Mouse (Mus musculus): ENCODE measurements around the gene Stxbp3. TPM values are rescaled to one million over a fixed set of nuclear protein-coding genes. Genes with fewer than 3 reads are reported as not detected.

Stxbp3 gene
- polyA plus RNA-seq, 1 experiment = 11.4 TPM

DNA sequence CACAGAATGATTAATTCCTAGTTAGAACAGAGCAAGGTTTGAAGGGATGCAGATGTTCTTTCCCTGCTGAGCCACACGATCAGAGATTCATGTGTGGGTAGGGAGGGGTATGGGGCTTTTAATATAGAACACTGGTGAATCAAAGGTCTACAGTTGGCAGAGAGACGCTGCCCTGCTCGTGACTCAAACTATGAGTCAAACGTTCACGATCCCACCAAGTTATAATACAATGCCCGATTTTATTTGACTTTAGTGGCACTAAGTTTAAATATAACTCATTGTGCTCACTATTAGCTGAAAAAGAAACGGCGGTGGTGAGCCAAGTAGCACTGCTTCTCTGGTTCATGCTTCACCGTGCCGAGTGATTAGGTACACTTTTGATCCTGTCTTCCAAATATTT lies 22.8 kb upstream of the Stxbp3 start:
- TF ChIP-seq GATA1 (IDR thresholded peaks at IDR 0.05; ENCODE audit: low read length) = no peak

DNA sequence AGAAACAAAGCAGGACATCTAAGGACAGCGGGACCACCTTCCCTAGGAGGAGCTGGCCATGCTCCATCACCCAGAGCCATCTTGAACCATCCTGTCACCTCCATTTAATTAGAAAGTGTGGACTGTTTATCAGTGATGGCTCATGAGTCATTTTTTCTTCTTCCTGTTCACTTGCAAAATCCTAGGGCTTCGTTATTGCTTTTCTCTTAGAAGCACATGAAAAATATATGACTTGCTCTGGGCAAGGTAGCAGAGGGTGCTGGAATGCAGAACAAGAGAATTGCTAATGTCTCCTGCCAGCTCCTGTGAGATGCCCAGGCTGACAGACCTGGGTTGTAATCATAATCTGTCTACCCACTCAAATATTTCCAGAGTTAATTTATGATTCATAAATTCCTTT lies 20.5 kb upstream of the Stxbp3 start:
- TF ChIP-seq GATA1 (IDR thresholded peaks at IDR 0.05; ENCODE audit: low read length) = no peak

DNA sequence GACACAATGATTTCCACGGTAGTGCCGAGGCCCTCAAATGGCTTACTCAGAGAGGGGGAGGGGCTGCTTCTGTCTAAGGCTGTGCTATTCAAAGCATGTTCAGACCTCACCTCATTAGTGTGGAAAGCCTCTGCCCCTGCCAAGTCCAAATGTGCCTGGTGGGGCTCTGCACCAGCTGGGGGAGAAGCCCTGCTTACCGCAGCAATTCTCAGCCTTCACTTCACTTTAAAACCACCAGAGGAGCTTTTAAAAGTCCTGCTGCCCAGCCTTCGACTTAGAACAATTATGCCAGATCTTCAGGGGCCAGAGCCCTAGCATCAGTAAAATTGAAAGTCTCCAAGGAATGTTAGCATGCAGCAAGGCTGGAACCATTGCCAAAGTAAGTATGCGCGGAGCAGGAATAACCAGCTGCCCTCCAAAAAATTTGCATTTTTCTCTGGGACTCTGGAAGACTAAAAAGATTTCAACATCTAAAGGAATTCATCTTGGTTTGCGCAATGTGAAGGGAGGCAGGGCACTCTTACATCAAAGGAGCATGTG lies 18.0 kb upstream of the Stxbp3 start:
- no peak for TF ChIP-seq GATA1 (IDR thresholded peaks at IDR 0.05; ENCODE audit: low read length)

DNA sequence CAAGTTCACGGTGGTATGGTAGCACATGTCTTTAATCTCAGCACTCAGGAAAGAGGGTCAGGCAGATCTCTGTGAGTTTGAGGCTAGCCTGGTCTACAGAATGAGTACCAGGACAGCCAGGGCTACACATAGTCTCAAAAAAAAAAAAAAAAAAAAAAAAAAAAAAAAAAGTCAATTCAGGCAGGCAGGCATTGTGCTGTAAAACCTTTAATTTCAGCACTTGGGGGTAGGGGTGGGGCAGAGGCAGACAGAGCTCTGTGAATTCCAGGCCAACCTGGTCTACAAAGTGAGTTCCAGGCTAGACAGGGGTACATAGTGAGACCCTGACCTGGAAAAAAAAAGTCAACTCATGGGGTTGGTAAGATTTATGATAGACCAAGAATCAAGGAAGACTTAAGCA lies 17.4 kb upstream of the Stxbp3 start:
- no peak for TF ChIP-seq GATA1 (IDR thresholded peaks at IDR 0.05; ENCODE audit: low read length)

DNA sequence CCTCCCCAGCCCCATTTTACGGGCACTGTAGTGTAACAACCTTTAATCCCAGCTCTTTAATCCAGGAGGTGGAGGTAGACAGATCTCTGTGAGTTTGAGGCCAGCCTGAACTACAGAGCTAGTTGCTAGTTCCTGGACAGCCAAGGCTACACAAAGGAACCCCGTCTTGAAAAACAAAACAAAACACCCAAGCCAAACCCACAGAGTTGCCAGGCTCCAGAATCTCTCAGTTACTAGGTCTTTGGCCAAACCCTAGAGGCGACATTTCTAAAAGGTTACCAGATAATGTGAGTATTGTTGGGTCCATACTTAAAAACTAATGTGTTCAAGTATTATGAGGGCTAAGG lies 16.8 kb upstream of the Stxbp3 start:
- no peak for TF ChIP-seq GATA1 (IDR thresholded peaks at IDR 0.05; ENCODE audit: low read length)

DNA sequence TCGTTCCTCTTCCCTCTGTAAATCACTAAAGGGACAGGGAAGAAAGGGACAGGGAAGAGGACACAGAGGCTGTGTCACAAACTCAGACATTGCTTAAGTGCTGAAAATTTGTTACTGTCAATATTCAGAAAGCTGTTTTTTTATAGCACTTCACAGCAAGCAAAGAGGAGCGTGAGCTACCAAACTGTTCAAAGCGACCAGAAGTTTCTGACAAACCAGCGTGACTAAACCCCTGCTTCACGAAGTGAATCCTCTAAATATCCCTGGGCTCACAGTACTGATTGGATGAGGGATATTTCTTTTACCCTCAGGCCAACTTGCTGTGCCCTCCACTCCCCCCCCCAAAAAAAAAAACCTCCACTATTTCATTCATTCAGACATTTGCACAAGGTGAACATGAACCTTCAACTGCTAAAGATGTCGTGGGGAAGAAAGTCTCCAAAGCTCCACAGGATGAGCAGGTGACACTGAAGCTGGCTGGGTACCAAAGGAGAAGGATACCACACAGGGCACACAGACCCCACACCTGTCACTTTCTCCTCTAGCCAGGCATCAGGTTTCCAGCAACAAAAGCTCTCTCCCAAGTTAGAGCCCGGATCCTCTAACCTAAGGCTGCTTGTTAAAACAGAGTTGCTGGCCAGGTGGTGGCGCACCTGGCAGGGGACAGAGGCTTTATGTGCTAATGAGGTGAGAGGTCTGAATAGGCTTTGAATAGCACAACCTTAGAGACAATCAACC lies 16.2 kb upstream of the Stxbp3 start:
- TF ChIP-seq GATA1 (IDR thresholded peaks at IDR 0.05; ENCODE audit: low read length) = no peak

DNA sequence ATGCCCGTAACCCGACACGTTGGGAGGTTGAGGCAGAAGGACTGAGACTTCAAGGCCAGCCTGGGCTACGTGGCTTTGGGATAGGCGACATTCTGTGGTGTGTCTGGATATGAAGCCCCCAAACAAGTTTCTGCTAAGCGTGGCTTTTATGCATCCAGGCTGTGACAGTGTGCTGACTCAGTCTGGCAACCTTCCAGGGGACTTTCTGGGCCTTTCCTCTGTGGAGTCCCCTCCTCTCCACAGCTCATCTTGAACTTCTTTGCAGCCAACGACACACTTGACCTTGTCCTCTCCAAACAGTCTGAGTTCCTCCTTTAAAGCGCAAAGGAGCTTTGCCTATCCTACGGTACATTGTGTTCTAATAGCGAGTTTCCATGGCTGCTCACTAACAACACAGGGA lies 15.5 kb upstream of the Stxbp3 start:
- TF ChIP-seq GATA1 (IDR thresholded peaks at IDR 0.05; ENCODE audit: low read length) = no peak

DNA sequence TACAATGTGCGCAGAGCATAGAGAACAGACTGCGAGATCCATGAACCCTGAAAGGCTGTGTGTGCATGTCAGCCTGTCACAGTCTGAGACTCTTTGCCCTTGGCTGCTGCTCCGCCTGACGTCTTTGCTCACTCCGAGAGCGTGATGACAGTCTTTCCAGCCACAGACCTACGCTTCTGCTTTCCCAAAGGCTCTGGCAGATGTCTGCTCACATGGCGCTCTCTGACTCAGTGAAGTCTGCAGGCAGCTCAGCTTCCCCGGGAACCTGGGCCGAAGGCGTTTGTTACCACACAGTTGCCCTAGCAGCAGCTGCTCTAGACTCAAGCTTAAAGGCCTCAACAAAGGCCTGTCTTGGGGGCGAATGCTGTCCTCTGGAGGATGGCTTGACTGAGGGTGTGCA lies 15.0 kb upstream of the Stxbp3 start:
- TF ChIP-seq GATA1 (IDR thresholded peaks at IDR 0.05; ENCODE audit: low read length) = no peak

DNA sequence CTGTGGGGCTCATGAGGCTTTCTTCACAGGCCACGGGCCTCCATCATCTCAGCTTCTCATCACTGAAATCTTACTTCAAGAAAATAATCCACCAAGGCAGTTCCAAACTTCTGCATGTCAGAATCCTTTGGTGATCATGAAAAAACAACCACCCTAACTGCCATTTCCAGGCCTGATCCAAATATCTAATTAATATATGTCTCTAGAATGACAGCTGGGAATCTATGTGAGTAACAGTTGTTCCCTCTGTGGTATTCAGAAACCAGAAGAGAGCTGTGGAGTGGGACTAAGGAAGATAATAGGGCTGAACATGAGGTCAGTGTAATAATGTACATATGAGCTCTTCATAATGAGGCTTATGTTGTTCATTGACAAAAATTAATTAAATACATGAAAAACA lies 12.9 kb upstream of the Stxbp3 start:
- TF ChIP-seq GATA1 (IDR thresholded peaks at IDR 0.05; ENCODE audit: low read length) = no peak

DNA sequence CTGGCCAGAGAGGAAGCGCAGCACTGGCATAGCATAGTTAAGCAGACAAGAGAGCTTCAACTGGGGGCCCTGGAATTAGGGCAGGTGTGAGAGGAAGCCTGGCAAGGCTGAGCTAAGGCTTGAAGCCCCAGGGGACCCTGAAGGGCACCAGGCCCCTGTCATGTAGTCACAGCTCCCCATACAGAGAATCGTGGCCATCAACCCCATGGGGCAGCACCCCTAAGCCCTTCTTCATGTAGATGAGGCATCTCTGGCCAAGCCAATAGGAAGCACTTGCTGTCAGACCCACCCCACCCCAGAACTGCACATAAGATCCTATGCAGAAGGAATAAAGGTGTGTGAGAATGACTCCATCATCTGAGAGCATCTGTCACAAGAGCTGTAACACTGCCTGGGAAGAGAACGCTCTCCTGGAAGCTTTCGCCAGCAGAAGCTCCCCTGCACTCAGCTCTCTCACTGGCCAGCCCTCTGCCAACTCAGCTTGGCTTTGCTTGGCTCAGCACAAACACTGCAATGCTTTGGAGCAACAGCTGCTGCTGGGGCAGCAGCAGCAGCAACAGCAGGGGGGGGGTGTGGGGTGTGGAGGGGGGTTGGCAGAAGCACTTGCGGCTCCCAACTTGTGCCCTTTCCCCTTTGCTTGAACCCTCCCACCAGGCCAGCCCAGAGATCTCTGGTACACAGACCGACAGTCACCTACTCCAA lies 11.8 kb upstream of the Stxbp3 start:
- TF ChIP-seq GATA1 (IDR thresholded peaks at IDR 0.05; ENCODE audit: low read length) = no peak

DNA sequence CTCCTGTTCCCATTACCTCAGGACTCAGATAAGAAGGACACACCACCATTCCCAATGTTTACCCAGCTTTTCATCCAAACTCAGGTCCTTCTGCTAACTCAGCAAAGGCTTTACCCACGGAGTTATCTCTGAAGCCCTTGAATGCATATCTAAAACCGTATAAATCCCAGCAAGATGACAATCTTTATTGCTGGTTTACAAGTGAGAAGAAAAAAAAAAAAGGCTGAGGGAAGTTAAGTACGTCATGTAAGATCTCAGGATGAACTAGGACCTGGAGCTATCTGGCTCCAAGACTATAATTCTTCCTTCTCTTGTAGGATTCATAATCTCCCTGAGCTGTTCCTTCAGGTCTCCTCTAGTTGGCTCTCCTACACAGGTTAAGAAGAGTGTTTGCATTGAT lies 11.2 kb upstream of the Stxbp3 start:
- TF ChIP-seq GATA1 (IDR thresholded peaks at IDR 0.05; ENCODE audit: low read length) = no peak

DNA sequence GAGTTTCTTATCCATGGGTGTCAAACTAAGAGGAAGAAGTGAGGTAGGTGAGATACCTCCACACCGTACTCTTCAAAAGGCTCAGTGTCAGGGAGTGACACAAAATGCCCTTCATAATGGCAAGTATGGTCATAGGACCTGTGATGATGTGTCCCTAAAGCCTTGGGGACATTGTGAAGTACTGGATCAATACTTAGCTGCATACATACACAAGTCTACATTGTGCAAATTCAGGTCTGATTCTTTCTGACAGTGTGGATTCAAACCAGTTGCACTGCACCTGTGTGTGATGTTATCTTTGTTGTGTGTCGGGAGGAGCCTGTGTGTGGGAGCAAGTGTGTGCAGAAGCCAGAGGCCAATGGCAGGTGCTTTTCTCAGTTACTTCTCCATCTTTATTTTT lies 10.7 kb upstream of the Stxbp3 start:
- TF ChIP-seq GATA1 (IDR thresholded peaks at IDR 0.05; ENCODE audit: low read length) = no peak

DNA sequence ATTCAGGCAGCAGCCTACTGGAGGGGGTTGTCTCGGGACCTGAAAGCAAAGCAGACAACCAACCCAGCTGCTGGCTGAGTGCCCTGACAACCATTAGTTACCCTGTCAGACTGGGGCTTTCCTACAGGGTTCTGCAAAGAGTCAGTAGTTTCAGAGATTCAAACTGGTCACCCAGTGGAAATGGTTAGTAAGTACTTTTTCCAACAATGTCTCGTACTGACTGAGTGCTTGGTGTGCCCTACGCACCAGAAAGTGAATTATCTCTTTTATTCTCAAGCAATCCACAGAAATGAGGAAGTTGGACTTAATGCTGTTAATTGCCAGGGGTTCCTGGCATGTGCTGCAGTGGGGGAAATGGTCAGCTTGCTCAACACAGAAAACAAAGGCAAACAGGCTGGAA lies 10.2 kb upstream of the Stxbp3 start:
- TF ChIP-seq GATA1 (IDR thresholded peaks at IDR 0.05; ENCODE audit: low read length) = no peak

DNA sequence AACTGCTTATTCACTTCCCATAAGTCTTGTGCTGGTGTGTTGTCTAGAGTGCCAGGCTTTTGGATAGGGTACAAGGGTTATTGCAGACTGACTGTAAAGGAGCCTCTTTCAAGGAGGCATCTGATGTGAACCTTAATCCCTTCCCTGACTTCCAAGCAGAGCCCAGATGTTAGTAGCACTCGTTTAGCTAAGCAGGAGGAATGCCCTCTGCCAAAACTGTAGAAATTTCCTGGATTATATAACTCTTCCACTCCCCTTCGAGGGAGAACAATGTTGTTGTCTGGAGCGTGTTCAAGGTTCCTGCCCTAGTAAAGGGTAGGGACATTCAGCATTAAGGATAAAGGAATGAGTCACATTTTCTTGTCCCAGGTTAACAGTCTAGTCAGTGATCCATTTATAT lies 6.3 kb upstream of the Stxbp3 start:
- no peak for TF ChIP-seq GATA1 (IDR thresholded peaks at IDR 0.05; ENCODE audit: low read length)

DNA sequence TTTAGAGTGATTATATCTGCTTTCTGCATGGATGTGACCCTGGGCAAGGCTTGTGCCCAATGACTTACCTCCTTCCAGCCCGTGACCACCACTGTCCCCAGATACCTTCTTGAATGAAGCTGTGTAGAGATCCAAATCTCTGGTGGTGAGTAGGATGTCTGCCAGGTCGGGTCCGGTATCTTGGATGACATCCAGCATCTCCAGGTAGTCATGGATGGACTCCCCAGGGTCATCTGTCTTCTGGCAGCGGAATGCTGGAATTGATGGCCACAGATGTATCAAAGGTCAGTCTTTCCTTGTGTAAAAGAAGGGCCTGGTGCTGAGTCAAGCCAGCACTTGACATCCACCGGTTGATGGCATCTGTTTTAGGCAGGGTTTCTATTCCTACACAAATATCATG lies 4.2 kb upstream of the Stxbp3 start:
- no peak for TF ChIP-seq GATA1 (IDR thresholded peaks at IDR 0.05; ENCODE audit: low read length)

DNA sequence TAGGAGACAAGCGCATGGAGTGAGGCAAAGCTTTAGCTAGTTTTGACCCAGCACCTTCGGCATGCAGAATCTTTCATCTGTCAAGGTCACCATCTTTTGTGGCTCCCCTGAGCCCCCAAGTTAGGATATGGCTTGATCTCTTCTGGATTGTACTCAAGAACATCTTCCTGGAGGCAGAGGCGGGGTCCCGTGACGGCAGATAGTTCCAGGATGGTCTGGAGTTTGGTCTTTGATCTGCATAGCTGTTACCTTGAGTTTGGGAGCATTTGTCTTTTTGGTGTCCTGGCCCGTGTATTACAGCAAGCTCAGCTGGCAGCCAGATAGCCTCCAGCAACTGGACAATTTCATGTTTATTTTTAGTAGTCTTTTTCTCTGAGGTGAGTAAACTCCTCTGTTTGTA lies 3.7 kb upstream of the Stxbp3 start:
- TF ChIP-seq GATA1 (IDR thresholded peaks at IDR 0.05; ENCODE audit: low read length) = no peak

DNA sequence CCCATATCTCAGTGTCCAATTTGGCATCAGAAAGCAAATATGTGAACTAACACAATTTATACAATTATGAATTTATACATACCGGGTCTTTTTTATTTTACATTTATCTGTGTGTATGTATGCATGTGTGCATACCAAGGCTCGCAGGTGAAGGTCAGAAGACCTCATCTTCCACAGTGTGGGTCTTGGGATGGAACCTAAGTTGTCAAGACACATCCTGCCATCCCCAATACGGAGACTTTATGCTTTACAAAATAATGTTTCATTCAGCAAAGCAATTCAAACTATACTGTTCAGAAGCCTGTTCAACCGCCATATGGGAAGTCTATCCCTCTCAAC lies 359 bp upstream of the Stxbp3 start:
- no peak for TF ChIP-seq GATA1 (IDR thresholded peaks at IDR 0.05; ENCODE audit: low read length)

All from G1E-ER4 (cell line).